Mouse (Mus musculus) right cerebral cortex, adult 2 months (tissue): ENCODE results near the gene Stard13.

Experiments
- DNase-seq, 2 experiments: peaks; one replicate each; pipeline ENCODE4 v3.0.0; 2021 to 2022; ENCODE audit warnings: low spot score in 2 of 2

Stard13 gene

GRCm38 (mm10) chr5:151233400-151234031 lies at the start of gene Stard13:
Gene Stard13, minus strand, starts transcription at chr5:151233836.
- DNase-seq, result peak; percentile 28 to 51

- DNase-seq, result no peak
Measured at GRCm38 (mm10) chr5:151279531-151279930, 45.9 kb upstream of the Stard13 start.

GRCm38 (mm10) chr5:151277927-151278326 lies 44.3 kb upstream of the Stard13 start:
- DNase-seq, result no peak

DNA sequence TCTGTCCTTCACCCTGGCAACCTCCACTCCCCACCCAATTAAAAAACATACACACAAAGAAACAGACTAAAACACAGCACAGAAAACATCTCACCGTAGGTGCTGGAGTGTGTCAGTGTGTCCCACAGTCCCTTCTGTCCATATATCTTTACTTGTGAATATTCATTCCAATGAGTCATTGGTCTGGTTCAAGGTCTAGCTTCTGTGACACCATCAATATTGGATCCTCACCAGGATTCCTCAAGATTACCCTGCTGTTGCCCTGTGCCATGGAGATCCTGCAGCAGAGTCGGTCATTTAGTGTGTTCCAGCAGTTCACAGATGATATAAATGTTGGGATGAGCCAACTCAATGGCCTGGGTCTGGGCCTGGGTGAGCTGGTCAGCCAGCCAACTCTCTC lies 42.4 kb upstream of the Stard13 start:
- DNase-seq, result no peak

DNA sequence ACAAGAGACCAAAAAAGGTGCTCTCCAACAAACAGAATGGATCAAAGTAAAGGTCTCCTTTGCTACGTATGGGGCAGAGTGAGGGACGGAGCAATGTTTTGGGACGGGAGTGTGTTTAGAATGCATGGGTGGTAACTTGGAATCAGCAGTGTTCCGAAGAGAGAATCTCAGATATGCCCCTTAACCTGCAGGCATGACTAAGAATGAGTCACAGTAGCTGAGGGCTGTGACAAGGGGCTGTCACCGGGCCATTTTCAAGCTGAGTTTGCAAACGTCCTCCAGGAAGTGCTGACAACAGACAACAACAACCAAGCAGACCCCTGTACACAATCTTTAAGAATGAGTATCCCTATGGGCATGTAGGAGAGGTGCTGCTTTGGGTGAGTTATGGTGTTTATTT lies 40.6 kb upstream of the Stard13 start:
- no peak for DNase-seq

- no peak for DNase-seq
Measured at GRCm38 (mm10) chr5:151270815-151271214, 37.2 kb upstream of the Stard13 start.

DNA sequence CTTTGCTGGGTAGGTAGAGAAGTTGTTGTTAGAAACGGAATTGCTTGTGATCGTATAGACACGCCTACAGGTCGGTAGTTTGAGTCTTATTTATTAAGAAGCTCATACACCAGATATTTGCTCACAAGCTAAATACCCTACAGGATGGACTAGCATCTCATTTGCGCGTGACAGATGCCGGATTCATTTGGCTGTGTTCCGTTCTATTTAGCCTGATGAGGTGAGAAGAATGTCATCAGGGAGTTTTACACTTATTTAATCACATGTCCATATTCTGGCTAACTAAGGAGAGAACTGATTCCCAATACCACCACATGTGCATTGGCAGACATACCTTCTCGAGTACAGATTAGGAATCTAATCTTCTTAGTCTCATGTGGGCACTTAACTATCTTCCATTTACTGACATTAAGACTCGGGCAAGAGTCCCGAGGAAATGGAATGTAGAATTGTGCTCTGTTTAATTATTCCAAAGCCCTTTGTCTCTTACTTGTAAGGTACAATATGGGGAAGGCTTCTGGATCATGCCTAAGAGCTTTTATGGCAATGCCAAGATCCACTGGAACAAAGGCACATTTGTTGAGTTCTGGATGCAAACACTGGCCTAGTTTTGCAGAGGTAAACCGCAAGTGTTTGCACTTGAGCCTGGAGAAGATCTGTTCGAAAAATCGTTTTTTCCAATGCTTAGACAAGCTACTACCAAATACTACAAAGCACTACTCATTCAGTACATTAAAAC lies 33.4 kb upstream of the Stard13 start:
- no peak for DNase-seq

GRCm38 (mm10) chr5:151261558-151261957 lies 27.9 kb upstream of the Stard13 start:
- DNase-seq, result no peak

DNA sequence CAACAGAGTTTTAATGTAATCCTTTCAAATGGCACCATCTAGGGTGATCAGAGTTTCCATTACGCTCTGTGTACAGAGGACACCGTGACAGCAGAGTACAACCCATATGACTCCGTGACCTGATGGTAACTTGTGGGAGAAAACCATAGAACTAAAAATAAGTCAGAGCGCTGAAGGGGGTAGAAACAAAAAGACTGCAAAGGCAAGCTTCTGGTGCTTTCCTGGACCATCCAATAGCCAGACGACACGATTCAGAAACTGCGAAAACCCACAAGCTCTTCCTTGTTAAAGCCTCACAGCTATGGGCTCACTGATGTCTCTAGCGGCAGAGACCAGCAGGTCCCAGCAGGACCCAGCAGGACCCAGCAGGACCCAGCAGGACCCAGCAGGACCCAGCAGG lies 18.6 kb upstream of the Stard13 start:
- DNase-seq, result no peak

DNA sequence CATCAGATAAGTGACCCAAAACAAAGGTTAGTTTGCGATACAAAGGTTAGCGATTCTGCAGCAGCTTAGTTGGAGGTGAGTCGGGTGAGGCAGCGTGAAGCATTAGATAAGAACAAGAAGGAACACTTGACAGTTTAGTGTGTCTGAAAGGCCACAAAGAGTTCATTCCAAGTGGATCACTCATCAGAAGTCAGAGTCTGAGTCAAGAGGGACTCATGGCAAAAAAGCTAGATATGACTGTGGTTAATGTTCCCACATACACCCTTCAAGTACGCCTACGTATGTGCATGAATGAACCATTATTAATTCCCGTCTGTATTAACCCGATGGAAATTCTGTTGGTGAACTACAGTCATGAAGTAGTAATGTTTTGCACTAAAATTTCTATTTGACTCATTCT lies 18.0 kb upstream of the Stard13 start:
- no peak for DNase-seq

GRCm38 (mm10) chr5:151248671-151249620 lies 15.3 kb upstream of the Stard13 start:
- DNase-seq, result no peak

GRCm38 (mm10) chr5:151248084-151248483 lies 14.4 kb upstream of the Stard13 start:
- DNase-seq, result no peak

DNA sequence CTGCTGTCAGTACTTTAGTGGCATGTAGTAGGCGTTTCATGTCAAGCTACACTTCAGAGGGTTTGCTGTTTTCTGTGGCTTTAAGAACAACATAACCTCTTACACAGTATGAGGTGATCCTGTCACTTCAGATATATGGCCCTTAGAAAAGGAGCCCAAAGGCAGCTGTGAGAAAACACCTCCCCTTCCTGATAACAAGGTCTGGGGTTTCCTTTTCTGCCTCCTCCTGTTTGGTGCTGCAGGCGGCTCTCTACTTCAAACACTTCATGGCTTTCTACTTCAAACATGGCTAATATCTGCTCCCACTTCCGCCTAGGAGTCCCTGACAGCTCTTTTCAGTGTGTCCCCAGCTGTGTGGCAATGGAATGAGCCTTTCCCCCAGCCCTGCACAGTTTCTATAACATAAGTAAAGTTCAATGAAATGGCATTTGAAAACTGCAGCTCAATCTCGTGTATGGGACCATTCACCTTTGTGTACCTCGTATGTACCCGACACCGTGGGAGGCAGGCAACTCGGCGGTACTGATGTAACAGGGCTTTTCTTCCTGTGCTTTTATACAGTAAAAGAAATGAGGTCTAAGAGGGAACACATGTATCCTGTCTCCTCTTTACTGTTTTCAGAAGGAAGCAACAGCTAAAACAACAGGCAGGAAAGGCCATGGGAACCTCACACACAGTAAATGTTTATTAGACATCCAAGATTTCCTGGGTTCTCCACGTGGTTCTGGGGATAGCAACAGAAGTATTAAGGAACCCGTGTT lies 13.7 kb upstream of the Stard13 start:
- no peak for DNase-seq

DNA sequence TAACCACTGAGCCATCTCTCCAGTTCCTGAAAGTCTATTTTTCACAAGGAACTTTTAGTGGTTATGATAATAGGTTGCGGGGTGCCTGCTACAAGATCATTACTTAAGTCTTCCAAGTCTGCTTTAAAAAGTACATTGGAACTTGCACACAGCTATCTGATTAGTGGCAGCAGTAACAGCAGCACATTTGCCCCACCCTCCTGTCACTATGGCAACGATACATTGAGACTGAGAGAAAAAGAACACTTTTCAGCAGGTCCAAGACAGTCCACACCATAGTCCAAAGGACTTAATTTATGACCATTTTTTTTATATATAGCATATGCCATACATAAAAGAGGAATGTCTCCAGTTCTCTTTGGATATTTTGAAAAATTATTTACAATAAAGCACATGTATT lies 12.7 kb upstream of the Stard13 start:
- no peak for DNase-seq

GRCm38 (mm10) chr5:151245571-151245970 lies 11.9 kb upstream of the Stard13 start:
- DNase-seq, result no peak

DNA sequence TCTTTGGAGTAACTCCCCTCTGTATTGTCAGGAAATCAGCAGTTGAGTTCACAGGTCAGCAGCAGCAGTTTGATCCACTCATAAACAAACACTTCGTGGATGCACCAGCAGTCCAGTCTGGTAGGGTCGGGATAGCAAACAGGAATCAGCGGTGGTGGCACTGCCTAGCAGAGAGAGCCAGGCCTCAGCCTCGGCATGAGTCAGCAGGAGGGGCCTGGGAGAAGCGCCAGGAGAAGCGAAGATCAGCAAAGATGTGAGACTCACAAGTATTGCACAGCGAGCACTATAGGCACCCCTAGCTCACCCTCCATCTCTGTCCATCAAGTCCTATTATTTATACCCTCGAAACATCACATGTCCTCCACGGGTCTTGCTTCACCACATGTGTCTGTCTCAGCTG lies 5.1 kb upstream of the Stard13 start:
- no peak for DNase-seq

- DNase-seq, result no peak
Measured at GRCm38 (mm10) chr5:151236411-151236810, 2.8 kb upstream of the Stard13 start.

GRCm38 (mm10) chr5:151232576-151233299 lies 898 bp downstream of the Stard13 start:
- no peak for DNase-seq

- DNase-seq, result no peak
Measured at GRCm38 (mm10) chr5:151231861-151232260, 1.8 kb downstream of the Stard13 start.

DNA sequence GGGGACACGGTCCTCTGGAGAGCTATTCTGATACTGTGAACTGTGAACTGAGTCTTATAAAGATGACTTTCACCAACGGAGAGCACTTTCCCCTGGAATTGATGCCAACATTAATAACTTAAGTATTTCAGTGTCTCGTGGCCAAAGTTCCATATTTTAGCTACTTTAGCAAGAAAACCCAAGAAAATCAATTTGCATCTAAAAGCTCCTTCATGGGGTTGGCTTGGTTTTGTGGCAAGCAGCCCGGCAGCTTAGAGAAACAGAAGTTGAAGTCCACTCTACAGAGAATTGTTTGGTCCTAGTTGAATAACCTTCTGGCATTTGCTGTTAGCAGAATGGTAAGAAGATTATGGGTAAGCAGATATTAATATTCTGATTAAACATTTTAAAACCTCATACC lies 2.2 kb downstream of the Stard13 start:
- no peak for DNase-seq

DNA sequence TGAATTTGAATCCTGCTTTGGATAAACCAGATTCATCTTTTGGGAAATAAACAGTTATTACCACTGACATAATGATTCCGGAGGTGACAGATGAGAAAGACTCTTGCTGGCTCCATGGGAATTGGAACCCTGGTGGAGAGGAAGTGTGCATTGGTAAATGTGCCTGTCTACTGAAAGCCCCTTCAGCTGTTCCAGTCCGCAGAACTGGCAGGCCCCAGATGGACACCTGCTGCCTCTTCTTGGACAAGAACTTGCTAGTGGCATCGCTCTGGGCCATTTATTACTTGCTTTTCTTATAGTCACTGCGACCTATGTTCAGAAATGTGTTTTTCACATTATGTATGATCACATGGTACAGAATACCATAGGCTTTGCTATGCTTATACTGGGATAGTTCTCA lies 3.2 kb downstream of the Stard13 start:
- DNase-seq, result no peak
